Mouse (Mus musculus): Measurements from ENCODE around the gene Vmn2r112. TPM values are rescaled to one million over a fixed set of nuclear protein-coding genes. Genes with fewer than 3 reads are reported as not detected.
"Not testable (repeated sequence)": the region's sequence is repeated elsewhere in the genome, so short reads cannot be mapped to it uniquely, and the experiment has no call there.

Gene Vmn2r112
- total RNA-seq (2018; cell fraction: chromatin; rRNA removed), result not detected
- total RNA-seq (2018; cell fraction: cytosol; rRNA removed), result not detected
- total RNA-seq (2018; cell fraction: nucleus; rRNA removed), result not detected
- not detected in 3 replicates for polyA plus RNA-seq (2018)

DNA sequence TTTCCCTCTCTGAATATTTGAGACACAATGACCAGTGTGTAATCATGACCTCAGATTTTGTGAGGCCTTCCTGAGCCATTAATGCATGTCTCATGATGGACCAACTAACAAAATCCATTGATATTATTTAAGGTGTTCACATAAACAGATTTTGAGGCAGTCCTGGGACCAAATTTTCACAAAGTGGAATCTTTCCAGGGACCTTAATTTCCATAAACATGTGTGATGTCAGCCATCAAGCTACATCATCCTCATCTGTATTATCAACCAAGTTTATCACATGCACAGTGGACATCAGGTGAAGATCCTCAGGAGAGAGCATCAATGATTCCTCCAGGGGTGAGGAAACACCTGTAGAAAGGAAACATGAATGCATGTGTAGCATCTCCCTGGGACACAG is at the start of gene Vmn2r112:
Gene Vmn2r112 (plus strand): TSS at position 301 of the 400 bp plus-strand sequence.
- not testable (repeated sequence) for H3K79me2 ChIP-seq (ENCODE audit: inconsistent target); H3K36me3 ChIP-seq (ENCODE audit: inconsistent target); H3K27ac ChIP-seq; H3K4me3 ChIP-seq (ENCODE audit: inconsistent target)

DNA sequence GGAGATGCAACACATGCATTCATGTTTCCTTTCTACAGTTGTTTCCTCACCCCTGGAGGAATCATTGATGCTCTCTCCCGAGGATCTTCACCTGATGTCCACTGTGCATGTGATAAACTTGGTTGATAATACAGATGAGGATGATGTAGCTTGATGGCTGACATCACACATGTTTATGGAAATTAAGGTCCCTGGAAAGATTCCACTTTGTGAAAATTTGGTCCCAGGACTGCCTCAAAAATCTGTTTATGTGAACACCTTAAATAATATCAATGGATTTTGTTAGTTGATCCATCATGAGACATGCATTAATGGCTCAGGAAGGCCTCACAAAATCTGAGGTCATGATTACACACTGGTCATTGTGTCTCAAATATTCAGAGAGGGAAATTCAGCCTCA is 27.4 kb upstream of the Vmn2r112 start, which contains the start of gene Vmn2r111:
Gene Vmn2r111 (minus strand): TSS at position 101 of the 400 bp plus-strand sequence.
- H3K27ac ChIP-seq, result not testable (repeated sequence)
- no CpG with 5 or more reads among the region's 1 CpGs for WGBS (ENCODE audit: missing documents)

DNA sequence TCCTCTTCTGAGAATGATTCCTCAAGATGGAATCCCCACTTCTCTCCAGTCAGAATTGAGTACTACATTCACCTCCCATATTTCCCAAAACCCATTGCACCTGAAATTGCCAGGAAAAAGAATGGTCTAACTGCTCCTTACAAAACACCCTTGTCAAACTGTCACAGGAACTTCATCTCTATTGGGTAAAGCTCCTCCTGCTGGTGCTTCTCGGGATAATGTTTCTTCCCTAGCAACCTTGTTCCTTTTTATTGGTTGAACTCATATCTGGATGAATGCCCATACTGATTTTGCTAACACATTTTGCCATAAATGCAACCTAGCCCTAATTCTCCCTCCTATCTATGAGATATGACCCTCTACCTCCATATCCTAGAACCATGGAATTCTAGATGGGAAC is 29.9 kb downstream of the Vmn2r112 start:
- no peak overlapping the region for H3K4me3 ChIP-seq (ENCODE audit: inconsistent target)
- 75% methylated on average over 1 of the region's 1 CpGs for WGBS (ENCODE audit: missing documents)
- no peaks in the 10 kb centered on the region for H3K79me2 ChIP-seq (ENCODE audit: inconsistent target)
- H3K27ac ChIP-seq, result no peak overlapping the region
- no peaks in the 10 kb centered on the region for H3K36me3 ChIP-seq (ENCODE audit: inconsistent target)

More for the DNA sequence above, 27.4 kb upstream of the Vmn2r112 start, which contains the start of gene Vmn2r111:
- not testable (repeated sequence) for H3K79me2 ChIP-seq (ENCODE audit: inconsistent target); H3K4me3 ChIP-seq (ENCODE audit: inconsistent target); H3K36me3 ChIP-seq (ENCODE audit: inconsistent target)

Other genes starting within 250 kb of the Vmn2r112 start
- gene Zfp944, start 239.6 kb upstream of the Vmn2r112 start, polyA plus RNA-seq (2018), result 5.3 to 13.3 TPM (median 8.0 TPM) in 3 replicates
- 7.2 to 16.2 TPM (median 8.8 TPM) in 3 replicates for gene Zfp758, start 239.5 kb upstream of the Vmn2r112 start, polyA plus RNA-seq (2018)
- gene Zfp946, start 176.7 kb upstream of the Vmn2r112 start, polyA plus RNA-seq (2018), result 6.9 to 20.2 TPM (median 7.3 TPM) in 3 replicates
- not detected in 3 replicates for gene Vmn2r111, start 27.5 kb upstream of the Vmn2r112 start, polyA plus RNA-seq (2018)